Mouse (Mus musculus): ENCODE measurements at regions not wholly inside any gene's neighbourhood (a gene's known extent, or its start where the extent isn't known, plus 50 kb on each side); places are given as distances from the start of the nearest gene placed in this dataset.

- no peak for TF ChIP-seq CTCF (IDR thresholded peaks at IDR 0.05; ENCODE audit: low read depth)
- TF ChIP-seq EP300 (IDR thresholded peaks at IDR 0.05; ENCODE audit: low read depth) = no peak
These were observed 740.2 kb downstream of the Kcna4 start for GRCm38 (mm10) chr2:108030657-108031056.

All from heart, postnatal 0 days (tissue).